Mouse (Mus musculus) ES-E14 (cell line): ENCODE measurements around the gene Nup88.

Experiments used
- CHD2 ChIP-seq: IDR thresholded peaks from 2 replicates; pipeline ENCODE4 v1.6.1; 2014; ENCODE audit warnings: mild to moderate bottlenecking, low read depth, low read length, inconsistent platforms
- HCFC1 ChIP-seq: IDR thresholded peaks from 2 replicates; pipeline ENCODE4 v1.6.1; 2012; ENCODE audit warnings: low read length, inconsistent platforms, borderline replicate concordance; ENCODE audit not compliant: insufficient read depth
- MAFK ChIP-seq: IDR thresholded peaks from 2 replicates; pipeline ENCODE4 v1.6.1; 2014; ENCODE audit warnings: mild to moderate bottlenecking, low read depth, low read length, inconsistent platforms; ENCODE audit not compliant: insufficient read depth
- ZC3H11A ChIP-seq: IDR thresholded peaks from 2 replicates; pipeline ENCODE4 v1.6.1; 2012; ENCODE audit warnings: low read depth, mild to moderate bottlenecking, inconsistent platforms, low read length, borderline replicate concordance

GRCm38 (mm10) chr11:70970560-70971540 lies 1.1 kb upstream of the Nup88 start:
- no peak for TF ChIP-seq MAFK
- TF ChIP-seq HCFC1 = 0 out of 2 replicates have a peak, but pooled peaks have one; percentile 15
- no peak for TF ChIP-seq ZC3H11A
- no peak for TF ChIP-seq CHD2
